Comparison of ENCODE assay signal across 10 mouse cellular contexts in genomic region chrX:37144954-37145353, GRCm38 (mm10). TPM values are rescaled to one million over a fixed set of nuclear protein-coding genes. Genes with fewer than 3 reads are reported as not detected.
A peak's percentile ranks its signal among the peaks of the same experiment; 100 is the strongest.
DNase-seq lines count a peak whose midpoint lies in the region; TF ChIP-seq lines count a peak whose summit lies in the region.
"Had no signal": no experiment of that assay in that cellular context is flagged by ENCODE, and none has a peak within 500 bp of the region (broad histone marks: within the 10 kb centered on the region; RNA-seq: fewer than 3 reads in every experiment).

No protein-coding gene starts in this region.

- H3K4me3 ChIP-seq in lung, adult 2 months (replicated peaks; ENCODE audit: extremely low read depth, low read depth, low read length): no peak overlapping the region
- no peak overlapping the region for H3K4me3 ChIP-seq in small intestine, adult 2 months (ENCODE audit: low read depth, low read length)
- H3K4me3 ChIP-seq: embryonic facial prominence, embryonic 12.5 days had no signal

- 80% methylated on average over 2 of the region's 2 CpGs for WGBS in lung, adult 2 months
- WGBS in small intestine, adult 2 months: 89% methylated on average over 2 of the region's 2 CpGs

- no peaks in the 10 kb centered on the region for H3K27me3 ChIP-seq in small intestine, adult 2 months (ENCODE audit: control insufficient read depth, insufficient read depth, low read length)
- H3K27me3 ChIP-seq: embryonic facial prominence, embryonic 12.5 days had no signal

- no peaks in the 10 kb centered on the region for H3K4me1 ChIP-seq in lung, adult 2 months (ENCODE audit: control insufficient read depth, insufficient read depth, low read length)
- H3K4me1 ChIP-seq in small intestine, adult 2 months (ENCODE audit: control insufficient read depth, insufficient read depth, insufficient read length, low read length): no peaks in the 10 kb centered on the region
- H3K4me1 ChIP-seq: embryonic facial prominence, embryonic 12.5 days had no signal

- TF ChIP-seq CTCF in lung, adult 2 months (IDR thresholded peaks at IDR 0.05; ENCODE audit: insufficient read depth, low read length): peak; percentile 27; the same call in 1 of the 2 replicates
- TF ChIP-seq CTCF in small intestine, adult 2 months (IDR thresholded peaks at IDR 0.05; ENCODE audit: extremely low read depth, insufficient read length, insufficient replicate concordance, low read depth, low read length): peak; percentile 12; the same call in 1 of the 2 replicates

- TF ChIP-seq POLR2A in lung, adult 2 months (IDR thresholded peaks at IDR 0.05; ENCODE audit: borderline replicate concordance, extremely low read depth, low read depth, low read length): no peak
- no peak for TF ChIP-seq POLR2A in small intestine, adult 2 months (IDR thresholded peaks at IDR 0.05; ENCODE audit: low read depth, low read length)

- no peak for DNase-seq in lung, adult 2 months
- no peak for DNase-seq in lung, postnatal 25 days (ENCODE audit: low spot score)
- DNase-seq in NIH3T3 (ENCODE audit: low read depth): peak; percentile 64
- DNase-seq in forelimb bud, embryonic 11.5 days (ENCODE audit: low read depth, low spot score): peak; percentile 12
- DNase-seq in layer of hippocampus, postnatal 36 days: no peak
- DNase-seq in right cerebral cortex, adult 2 months (ENCODE audit: low spot score in 2 of 2): no peak
- no peak for DNase-seq in urinary bladder, adult 18-20 months (ENCODE audit: low spot score in 2 of 2)

- no peak overlapping the region for H3K27ac ChIP-seq in small intestine, adult 2 months (ENCODE audit: insufficient read depth, low read depth, low read length)
- H3K27ac ChIP-seq: embryonic facial prominence, embryonic 12.5 days had no signal

- peaks cover 21% of the 10 kb centered on the region for H3K36me3 ChIP-seq in small intestine, adult 2 months (ENCODE audit: control insufficient read depth, insufficient read depth, low read length)

RNA-seq across cellular contexts. Expression of gene Nkap, which starts 18.4 kb away (rescaled TPM):
- polyA plus RNA-seq in lung, adult 2 months (2012; rRNA removed): 2.3 and 2.9 TPM in 2 replicates
- 0.47 and 1.1 TPM in 2 replicates for polyA plus RNA-seq in small intestine, adult 2 months (2012; rRNA removed)
- total RNA-seq in layer of hippocampus, postnatal 36 days (2021): 10 to 100 TPM; 13.1 to 15.3 TPM

RNA-seq across cellular contexts. Expression of gene Akap14, which starts 23.7 kb away (rescaled TPM):
- 4.0 and 4.4 TPM in 2 replicates for polyA plus RNA-seq in lung, adult 2 months (2012; rRNA removed)
- polyA plus RNA-seq in small intestine, adult 2 months (2012; rRNA removed): not detected in 2 replicates
- total RNA-seq in layer of hippocampus, postnatal 36 days (2021): under 1 TPM in 1 of 2 experiments, not detected in 1; 0.20 TPM
- polyA plus RNA-seq: limb, embryonic 14.5 days had no signal

RNA-seq across cellular contexts. Expression of gene Upf3b, which starts 34.8 kb away (rescaled TPM):
- 2.9 and 4.7 TPM in 2 replicates for polyA plus RNA-seq in lung, adult 2 months (2012; rRNA removed)
- 0.29 and 0.75 TPM in 2 replicates for polyA plus RNA-seq in small intestine, adult 2 months (2012; rRNA removed)
- 10 to 100 TPM; 19.9 to 22.7 TPM for total RNA-seq in layer of hippocampus, postnatal 36 days (2021)

RNA-seq across cellular contexts. Expression of gene Ndufa1, which starts 46.0 kb away (rescaled TPM):
- 175 and 198 TPM in 2 replicates for polyA plus RNA-seq in lung, adult 2 months (2012; rRNA removed)
- 194 and 230 TPM in 2 replicates for polyA plus RNA-seq in small intestine, adult 2 months (2012; rRNA removed)
- total RNA-seq in layer of hippocampus, postnatal 36 days (2021): 100 to 1,000 TPM; 230 TPM

RNA-seq across cellular contexts. Expression of gene Rnf113a1, which starts 46.1 kb away (rescaled TPM):
- polyA plus RNA-seq in lung, adult 2 months (2012; rRNA removed): 1.9 and 2.1 TPM in 2 replicates
- polyA plus RNA-seq in small intestine, adult 2 months (2012; rRNA removed): 0.99 and 1.6 TPM in 2 replicates
- total RNA-seq in layer of hippocampus, postnatal 36 days (2021): 1 to 10 TPM; 5.7 to 7.5 TPM

Comparison
In these comparisons a context has a peak if more than half of its experiments do, and no peak if none do; other contexts are left out.
1. DNase-seq: peak in NIH3T3 (single experiment) and forelimb bud, embryonic 11.5 days (single experiment); none in lung, adult 2 months (single experiment), lung, postnatal 25 days (single experiment), layer of hippocampus, postnatal 36 days (0 of 2), right cerebral cortex, adult 2 months (0 of 2) and urinary bladder, adult 18-20 months (0 of 2).